Mouse (Mus musculus) forebrain, embryonic 13.5 days (tissue): ENCODE measurements around the gene Zmym2. TPM values are rescaled to one million over a fixed set of nuclear protein-coding genes. Genes with fewer than 3 reads are reported as not detected.
"Not testable (repeated sequence)": the region's sequence is repeated elsewhere in the genome, so short reads cannot be mapped to it uniquely, and the experiment has no call there.

Source experiments
- ATAC-seq: fragments of 200-750 bp; cut with Nextera tagmentation; 2 replicates; pipeline ENCODE4 v1.8.0; 2017
- H3K27ac ChIP-seq: fragments of 300-500 bp; sonication (generic); 2 replicates; pipeline ENCODE4 v1.5.1; 2015; ENCODE audit warnings: inconsistent platforms, mild to moderate bottlenecking, moderate library complexity
- H3K27me3 ChIP-seq: fragments of 300-500 bp; sonication (generic); 2 replicates; pipeline ENCODE4 v1.6.1; 2015; ENCODE audit warnings: mild to moderate bottlenecking, inconsistent platforms
- H3K36me3 ChIP-seq: fragments of 300-500 bp; sonication (generic); 2 replicates; pipeline ENCODE4 v1.6.1; 2015; ENCODE audit warnings: mild to moderate bottlenecking, inconsistent platforms; ENCODE audit not compliant: poor library complexity, severe bottlenecking
- H3K4me1 ChIP-seq: fragments of 300-500 bp; sonication (generic); 2 replicates; pipeline ENCODE4 v1.6.1; 2015; ENCODE audit warnings: inconsistent platforms
- H3K4me2 ChIP-seq: fragments of 300-500 bp; sonication (generic); 2 replicates; pipeline ENCODE4 v1.6.1; 2015; ENCODE audit warnings: inconsistent platforms, mild to moderate bottlenecking, moderate library complexity
- H3K4me3 ChIP-seq: fragments of 300-500 bp; sonication (generic); 2 replicates; pipeline ENCODE4 v1.5.1; 2015; ENCODE audit warnings: mild to moderate bottlenecking, inconsistent platforms
- H3K9ac ChIP-seq: fragments of 300-500 bp; sonication (generic); 2 replicates; pipeline ENCODE4 v1.6.1; 2015; ENCODE audit warnings: mild to moderate bottlenecking, inconsistent platforms
- H3K9me3 ChIP-seq: fragments of 300-500 bp; sonication (generic); replicated peaks from 2 replicates; pipeline ENCODE4 v1.6.1; 2016; ENCODE audit warnings: inconsistent platforms
- WGBS: fragments of 180-500 bp; shearing (Covaris S2); methylation state at CpG from one replicate; pipeline ENCODE4 v1.1.7; 2015; 5-methylcytosine and 5-hydroxymethylcytosine counted together
- polyA plus RNA-seq: library from polyadenylated mRNA; unstranded; fragments of >200 nt; fragmentation: Nextera tagmentation; extraction: Ambion mirVana; gene quantifications from 2 replicates; pipeline ENCODE4 v1.2.1, GENCODE M21; 2015

Zmym2 gene
- polyA plus RNA-seq, 1 experiment from 2014 or later, result 77.8 TPM

GRCm38 (mm10) chr14:56885308-56885771, 1.1 kb upstream of the Zmym2 start:
- H3K4me1 ChIP-seq, result peaks cover 25% of the 10 kb centered on the region
- peak overlapping the region; percentile 94 for H3K27ac ChIP-seq
- peak overlapping the region; percentile 65 for H3K4me2 ChIP-seq
- peak; percentile 30 for ATAC-seq
- H3K9ac ChIP-seq, result peak overlapping the region; percentile 73
- H3K27me3 ChIP-seq, result no peaks in the 10 kb centered on the region
- peaks cover 10% of the 10 kb centered on the region for H3K36me3 ChIP-seq
- H3K4me3 ChIP-seq, result peak overlapping the region; percentile 59
- under 1% methylated on average over 31 of the region's 36 CpGs for WGBS
- no peaks in the 10 kb centered on the region for H3K9me3 ChIP-seq

- WGBS, result 1% methylated on average over 35 of the region's 69 CpGs
- Histone ChIP-seq H3K9ac (peak overlapping the region; percentile 80), H3K36me3 (peaks cover 13% of the 10 kb centered on the region), H3K4me1 (peaks cover 28% of the 10 kb centered on the region), H3K4me2 (peak overlapping the region; percentile 65), H3K27ac (peak overlapping the region; percentile 94), H3K4me3 (peak overlapping the region; percentile 59)
- not testable (repeated sequence) for H3K9me3 ChIP-seq, H3K27me3 ChIP-seq
- ATAC-seq, result peak; percentile 97
Observed at GRCm38 (mm10) chr14:56885986-56886593, 363 bp upstream of the Zmym2 start.

- WGBS, result 0% methylated on average over 3 of the region's 3 CpGs
- ATAC-seq, result no peak
- H3K4me2 ChIP-seq, result peak overlapping the region; percentile 62
- peak overlapping the region; percentile 99 for H3K27ac ChIP-seq
- no peaks in the 10 kb centered on the region for H3K9me3 ChIP-seq
- peak overlapping the region; percentile 87 for H3K4me3 ChIP-seq
- H3K9ac ChIP-seq, result peak overlapping the region; percentile 96
- no peaks in the 10 kb centered on the region for H3K27me3 ChIP-seq
- peaks cover 21% of the 10 kb centered on the region for H3K36me3 ChIP-seq
- peaks cover 28% of the 10 kb centered on the region for H3K4me1 ChIP-seq
Observed at GRCm38 (mm10) chr14:56887514-56887880, 1.0 kb downstream of the Zmym2 start.

- no peaks in the 10 kb centered on the region for H3K27me3 ChIP-seq
- WGBS, result 0% methylated on average over 9 of the region's 9 CpGs
- peak overlapping the region; percentile 87 for H3K4me3 ChIP-seq
- H3K36me3 ChIP-seq, result peaks cover 23% of the 10 kb centered on the region
- H3K27ac ChIP-seq, result peak overlapping the region; percentile 99
- H3K9ac ChIP-seq, result peak overlapping the region; percentile 96
- peak overlapping the region; percentile 62 for H3K4me2 ChIP-seq
- peak; percentile 11; the same call in 1 of the 2 replicates for ATAC-seq
- H3K4me1 ChIP-seq, result peaks cover 28% of the 10 kb centered on the region
- no peaks in the 10 kb centered on the region for H3K9me3 ChIP-seq
Observed at GRCm38 (mm10) chr14:56887887-56888286, 1.4 kb downstream of the Zmym2 start.

GRCm38 (mm10) chr14:56888416-56888815, 2.0 kb downstream of the Zmym2 start:
- Histone ChIP-seq H3K27me3 (no peaks in the 10 kb centered on the region), H3K9me3 (no peaks in the 10 kb centered on the region), H3K4me3 (peak overlapping the region; percentile 87), H3K9ac (no peak overlapping the region), H3K27ac (no peak overlapping the region), H3K4me1 (peaks cover 28% of the 10 kb centered on the region), H3K36me3 (peaks cover 28% of the 10 kb centered on the region), H3K4me2 (peak overlapping the region; percentile 62)
- WGBS, result 79% methylated on average over 2 of the region's 2 CpGs
- no peak for ATAC-seq

GRCm38 (mm10) chr14:56894417-56894816, 8.0 kb downstream of the Zmym2 start:
- Histone ChIP-seq H3K4me3 (no peak overlapping the region), H3K4me2 (no peak overlapping the region), H3K9me3 (no peaks in the 10 kb centered on the region), H3K9ac (no peak overlapping the region), H3K27ac (no peak overlapping the region), H3K36me3 (peaks cover 62% of the 10 kb centered on the region), H3K4me1 (peaks cover 11% of the 10 kb centered on the region), H3K27me3 (no peaks in the 10 kb centered on the region)
- 93% methylated on average over 2 of the region's 2 CpGs for WGBS
- no peak for ATAC-seq

- Histone ChIP-seq H3K9me3 (no peaks in the 10 kb centered on the region), H3K27me3 (no peaks in the 10 kb centered on the region), H3K36me3 (peaks cover 58% of the 10 kb centered on the region), H3K9ac (no peak overlapping the region), H3K4me1 (no peaks in the 10 kb centered on the region), H3K4me3 (no peak overlapping the region), H3K27ac (no peak overlapping the region), H3K4me2 (no peak overlapping the region)
- WGBS, result 100% methylated on average over 1 of the region's 1 CpGs
- ATAC-seq, result 0 out of 2 replicates have a peak, but pooled peaks have one; percentile 6
Observed at GRCm38 (mm10) chr14:56896521-56896920, 10.1 kb downstream of the Zmym2 start.

- 95% methylated on average over 2 of the region's 2 CpGs for WGBS
- no peaks in the 10 kb centered on the region for H3K4me1 ChIP-seq
- no peak overlapping the region for H3K4me2 ChIP-seq
- no peak overlapping the region for H3K4me3 ChIP-seq
- peaks cover 53% of the 10 kb centered on the region for H3K36me3 ChIP-seq
- no peaks in the 10 kb centered on the region for H3K27me3 ChIP-seq
- H3K27ac ChIP-seq, result no peak overlapping the region
- ATAC-seq, result no peak
- H3K9ac ChIP-seq, result no peak overlapping the region
- no peaks in the 10 kb centered on the region for H3K9me3 ChIP-seq
Observed at GRCm38 (mm10) chr14:56897475-56897874, 11.0 kb downstream of the Zmym2 start.

- ATAC-seq, result no peak
- Histone ChIP-seq H3K27ac (no peak overlapping the region), H3K27me3 (no peaks in the 10 kb centered on the region), H3K9ac (no peak overlapping the region), H3K9me3 (no peaks in the 10 kb centered on the region), H3K36me3 (peaks cover 47% of the 10 kb centered on the region), H3K4me3 (no peak overlapping the region), H3K4me1 (no peaks in the 10 kb centered on the region), H3K4me2 (no peak overlapping the region)
Observed at GRCm38 (mm10) chr14:56899656-56900055, 13.2 kb downstream of the Zmym2 start.

GRCm38 (mm10) chr14:56903039-56903438, 16.6 kb downstream of the Zmym2 start:
- H3K4me3 ChIP-seq, result no peak overlapping the region

GRCm38 (mm10) chr14:56905696-56906095, 19.2 kb downstream of the Zmym2 start:
- 98% methylated on average over 1 of the region's 1 CpGs for WGBS
- Histone ChIP-seq H3K9me3 (no peaks in the 10 kb centered on the region), H3K36me3 (peaks cover 32% of the 10 kb centered on the region), H3K4me3 (no peak overlapping the region), H3K4me1 (peaks cover 5% of the 10 kb centered on the region), H3K4me2 (no peak overlapping the region), H3K27me3 (no peaks in the 10 kb centered on the region), H3K27ac (no peak overlapping the region), H3K9ac (no peak overlapping the region)
- ATAC-seq, result no peak

More at GRCm38 (mm10) chr14:56903039-56903438, 16.6 kb downstream of the Zmym2 start:
- Histone ChIP-seq H3K27ac (no peak overlapping the region), H3K4me2 (no peak overlapping the region), H3K4me1 (peaks cover 5% of the 10 kb centered on the region), H3K36me3 (peaks cover 41% of the 10 kb centered on the region), H3K9ac (no peak overlapping the region), H3K9me3 (no peaks in the 10 kb centered on the region), H3K27me3 (no peaks in the 10 kb centered on the region)
- WGBS, result 97% methylated on average over 6 of the region's 6 CpGs
- ATAC-seq, result no peak

GRCm38 (mm10) chr14:56918532-56918931, 32.1 kb downstream of the Zmym2 start:
- WGBS, result 78% methylated on average over 3 of the region's 3 CpGs

GRCm38 (mm10) chr14:56935481-56935880, 49.0 kb downstream of the Zmym2 start:
- no peaks in the 10 kb centered on the region for H3K9me3 ChIP-seq
- H3K27me3 ChIP-seq, result no peaks in the 10 kb centered on the region
- no peak for ATAC-seq
- no peak overlapping the region for H3K27ac ChIP-seq
- H3K4me2 ChIP-seq, result no peak overlapping the region
- no peaks in the 10 kb centered on the region for H3K4me1 ChIP-seq
- H3K36me3 ChIP-seq, result peaks cover 48% of the 10 kb centered on the region
- no peak overlapping the region for H3K4me3 ChIP-seq
- 90% methylated on average over 6 of the region's 6 CpGs for WGBS
- H3K9ac ChIP-seq, result no peak overlapping the region

More at GRCm38 (mm10) chr14:56918532-56918931, 32.1 kb downstream of the Zmym2 start:
- H3K9ac ChIP-seq, result no peak overlapping the region
- H3K4me1 ChIP-seq, result no peaks in the 10 kb centered on the region
- H3K4me3 ChIP-seq, result no peak overlapping the region
- H3K27ac ChIP-seq, result no peak overlapping the region
- no peaks in the 10 kb centered on the region for H3K27me3 ChIP-seq
- H3K9me3 ChIP-seq, result no peaks in the 10 kb centered on the region
- ATAC-seq, result no peak
- peaks cover 52% of the 10 kb centered on the region for H3K36me3 ChIP-seq
- no peak overlapping the region for H3K4me2 ChIP-seq
